Mouse (Mus musculus) embryo, embryonic 9.5 days (tissue): ENCODE measurements around the gene Tbxa2r.
A peak's percentile ranks its signal among the peaks of the same experiment; 100 is the strongest.

Source experiments
- DNase-seq: peaks from one replicate; pipeline ENCODE4 v3.0.0-alpha.2; 2017; ENCODE audit errors: extremely low spot score

Gene Tbxa2r

DNA sequence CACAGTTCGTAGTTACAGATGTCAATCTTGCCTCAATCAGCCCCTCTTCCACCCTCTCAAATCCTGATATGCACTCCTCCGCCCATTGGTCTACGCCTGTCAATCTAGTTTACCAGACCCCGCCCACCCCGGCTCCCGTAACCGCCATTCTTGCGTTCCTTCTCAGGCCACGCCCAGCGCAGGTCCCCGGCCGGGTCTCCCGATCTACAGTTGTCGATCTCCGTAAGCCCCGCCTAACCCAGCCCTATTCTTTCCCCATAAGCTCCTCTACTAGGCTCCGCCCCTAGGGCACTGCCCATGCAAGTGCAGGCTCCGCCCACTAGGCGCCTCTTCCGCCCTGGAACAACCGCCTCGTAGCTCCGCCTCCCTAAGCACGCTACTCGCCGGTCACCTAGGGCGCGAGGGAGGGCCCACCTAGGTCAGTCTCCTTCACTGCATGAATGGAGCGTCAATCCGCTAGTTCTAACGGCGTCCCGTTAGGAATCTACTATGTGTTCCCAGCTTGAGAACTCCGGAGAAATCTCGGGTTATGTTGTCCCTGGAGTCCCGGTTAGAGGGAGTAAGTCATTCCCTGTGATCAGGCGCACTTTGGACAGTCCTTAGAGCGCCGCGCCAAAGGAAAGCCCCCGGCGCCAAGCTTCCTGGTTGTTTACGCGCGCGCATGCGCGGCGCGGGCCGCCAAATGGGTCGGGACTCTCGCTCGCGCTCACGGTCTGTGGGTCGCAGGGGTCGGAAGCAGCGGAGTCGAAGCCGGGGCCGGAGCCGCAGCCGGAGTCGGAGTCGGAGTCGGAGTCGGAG lies 7.8 kb upstream of the Tbxa2r start, which contains the start of gene Cactin:
Gene Cactin (plus strand): TSS at position 554 of the 798 bp plus-strand sequence.
- DNase-seq, result peak; percentile 99

GRCm38 (mm10) chr10:81321436-81321835 lies 7.1 kb upstream of the Tbxa2r start:
- no peak for DNase-seq

DNA sequence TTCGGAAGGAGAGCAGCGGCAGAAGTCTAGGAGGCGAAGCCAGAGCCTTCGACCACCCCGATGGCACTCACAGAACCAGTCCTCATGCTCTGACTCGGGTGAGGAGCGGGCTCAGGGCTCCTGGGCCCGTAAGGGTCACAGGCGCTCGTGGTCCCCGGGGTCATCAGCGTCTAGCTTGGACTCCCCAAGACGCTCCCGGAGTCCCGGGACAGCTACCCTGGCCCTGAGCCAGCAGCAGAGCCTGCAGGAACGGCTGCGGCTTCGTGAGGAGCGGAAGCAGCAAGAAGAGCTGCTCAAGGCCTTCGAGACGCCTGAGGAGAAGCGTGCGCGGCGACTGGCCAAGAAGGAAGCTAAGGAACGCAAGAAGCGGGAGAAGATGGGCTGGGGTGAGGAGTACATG lies 6.1 kb upstream of the Tbxa2r start:
- no peak for DNase-seq

GRCm38 (mm10) chr10:81323141-81323775 lies 5.3 kb upstream of the Tbxa2r start:
- DNase-seq, result no peak

- DNase-seq, result no peak
Observed at GRCm38 (mm10) chr10:81323791-81324530, 4.6 kb upstream of the Tbxa2r start.

GRCm38 (mm10) chr10:81325176-81325575 lies 3.4 kb upstream of the Tbxa2r start:
- DNase-seq, result no peak

- no peak for DNase-seq
Observed at GRCm38 (mm10) chr10:81325781-81326180, 2.8 kb upstream of the Tbxa2r start.

DNA sequence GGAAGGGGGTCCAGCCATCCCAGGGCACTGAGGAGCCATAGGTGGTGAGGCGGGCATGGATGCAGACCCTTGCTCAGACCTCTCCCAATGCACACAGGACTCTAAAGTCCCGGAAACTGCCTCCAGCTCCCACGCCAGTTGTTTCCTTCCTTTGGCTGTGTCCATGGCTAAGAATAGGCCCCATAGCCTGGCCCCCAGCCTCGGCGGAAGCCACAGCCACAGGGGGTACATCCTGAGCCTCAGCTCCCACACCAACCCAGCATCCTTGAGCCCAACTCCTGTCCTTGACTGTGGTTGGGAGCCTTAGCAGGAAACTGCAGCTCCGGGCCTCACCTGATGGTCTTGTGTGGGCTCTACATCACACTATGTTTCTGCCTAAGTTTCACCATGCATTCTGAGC lies 1.7 kb upstream of the Tbxa2r start:
- no peak for DNase-seq

DNA sequence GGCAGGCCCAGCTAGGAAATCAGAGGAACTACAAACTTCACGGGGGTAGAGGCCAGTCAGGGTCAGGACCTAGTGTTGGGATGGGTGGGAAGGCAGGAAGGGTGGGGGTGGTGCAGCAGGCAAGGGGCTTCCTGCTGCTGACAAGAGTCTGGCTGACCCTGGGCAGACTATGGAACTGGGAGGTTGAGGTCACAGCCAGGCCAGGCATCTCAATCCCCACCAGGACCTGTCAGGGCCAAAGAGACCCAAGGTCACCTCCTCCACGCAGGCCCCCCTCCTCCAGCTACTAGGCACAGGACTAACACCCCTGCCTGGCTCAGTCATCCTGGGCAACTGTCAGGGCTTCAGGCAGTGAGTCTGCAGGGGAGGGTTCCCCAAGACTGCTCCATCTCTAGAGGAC lies 572 bp upstream of the Tbxa2r start:
- no peak for DNase-seq

GRCm38 (mm10) chr10:81329194-81329975 lies 854 bp downstream of the Tbxa2r start:
- no peak for DNase-seq

DNA sequence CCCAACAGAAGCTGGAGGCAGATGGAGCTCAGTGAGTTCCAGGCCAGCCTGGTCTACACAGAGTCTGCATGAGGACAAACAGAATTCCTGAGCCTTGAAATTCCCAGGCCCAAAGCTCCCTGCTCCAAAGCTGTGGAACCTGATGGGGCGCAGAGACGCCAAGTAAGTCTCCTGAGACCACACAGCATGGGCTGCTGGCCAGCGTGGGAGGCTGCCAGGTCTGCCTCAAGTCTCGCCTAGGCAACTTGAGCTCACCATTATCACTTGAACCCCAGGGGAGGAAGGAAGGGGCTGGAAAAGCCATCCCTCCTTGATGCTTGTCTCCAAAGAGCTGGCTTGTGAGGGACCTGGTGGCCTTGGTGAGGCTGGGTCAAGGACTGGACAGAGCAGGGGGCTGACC lies 1.5 kb downstream of the Tbxa2r start:
- DNase-seq, result no peak

- DNase-seq, result no peak
Observed at GRCm38 (mm10) chr10:81332277-81332676, 3.7 kb downstream of the Tbxa2r start.

GRCm38 (mm10) chr10:81334324-81334723 lies 5.8 kb downstream of the Tbxa2r start:
- no peak for DNase-seq

DNA sequence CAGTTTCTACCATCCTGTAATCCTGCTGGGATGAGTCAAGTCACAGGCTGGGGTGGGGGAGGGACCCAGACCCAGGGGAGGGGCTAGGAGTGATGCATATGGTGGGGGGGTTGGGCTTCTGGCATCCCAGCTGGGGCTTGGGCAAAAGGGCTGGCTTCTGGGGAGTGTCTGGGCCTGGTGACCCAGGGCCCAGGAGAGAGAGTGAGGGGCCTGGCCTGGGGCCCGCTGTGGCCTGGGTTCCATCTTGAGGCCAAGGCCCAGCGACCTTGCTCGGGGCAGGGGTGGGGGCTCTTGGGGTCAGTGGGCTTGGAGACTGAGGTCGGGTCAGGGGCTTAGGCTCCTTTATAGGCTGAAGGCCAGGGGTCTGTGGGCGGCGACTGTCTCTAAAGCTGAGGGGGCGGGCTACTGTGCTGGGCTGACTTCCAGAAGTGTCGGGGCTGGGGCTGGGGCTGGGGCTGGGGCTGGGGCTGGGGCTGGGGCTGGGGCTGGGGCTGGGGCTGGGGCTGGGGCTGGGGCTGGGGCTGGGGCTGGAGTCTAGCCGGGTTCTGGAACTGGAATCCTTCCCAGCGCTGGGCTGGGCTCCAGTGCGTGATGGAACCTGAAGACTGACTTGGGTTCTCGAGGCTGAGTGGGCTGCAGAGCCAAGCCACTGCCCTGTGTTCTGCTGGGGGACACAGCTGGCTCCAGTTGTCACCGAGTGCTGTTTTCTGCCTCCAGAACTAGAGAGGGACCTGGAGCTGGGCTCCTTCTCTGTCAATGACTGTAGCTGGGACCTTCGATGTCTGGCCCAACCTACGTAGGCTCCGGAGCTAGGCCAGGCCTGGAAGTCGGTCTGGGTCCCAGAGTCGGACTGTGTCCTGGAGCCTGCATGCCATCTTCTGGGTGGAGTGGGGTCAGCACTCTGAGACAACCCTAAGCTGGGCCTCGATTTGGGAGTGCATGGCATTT lies 7.1 kb downstream of the Tbxa2r start:
- DNase-seq, result peak; percentile 74

DNA sequence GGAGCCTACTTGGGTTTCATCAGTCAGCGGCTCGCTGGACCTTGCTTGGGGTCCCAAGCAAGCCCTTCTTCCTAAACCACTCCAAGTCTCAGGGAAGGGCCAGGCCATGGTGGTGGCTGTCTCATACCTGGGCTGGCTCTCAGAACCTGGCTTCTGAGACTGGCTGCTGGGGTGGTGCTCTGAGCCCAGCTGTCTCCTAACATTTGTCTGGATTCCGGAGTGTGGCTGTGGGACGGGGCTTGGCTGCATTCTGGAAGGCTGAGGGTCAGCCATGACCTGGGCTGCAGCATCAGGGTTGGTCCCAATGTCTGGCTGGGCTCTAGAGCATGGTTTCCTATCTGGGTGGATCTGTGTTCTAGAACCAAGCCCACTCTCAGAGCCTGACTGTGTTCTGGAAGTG lies 8.0 kb downstream of the Tbxa2r start:
- no peak for DNase-seq

GRCm38 (mm10) chr10:81340551-81341332 lies 12.2 kb downstream of the Tbxa2r start:
- DNase-seq, result no peak

DNA sequence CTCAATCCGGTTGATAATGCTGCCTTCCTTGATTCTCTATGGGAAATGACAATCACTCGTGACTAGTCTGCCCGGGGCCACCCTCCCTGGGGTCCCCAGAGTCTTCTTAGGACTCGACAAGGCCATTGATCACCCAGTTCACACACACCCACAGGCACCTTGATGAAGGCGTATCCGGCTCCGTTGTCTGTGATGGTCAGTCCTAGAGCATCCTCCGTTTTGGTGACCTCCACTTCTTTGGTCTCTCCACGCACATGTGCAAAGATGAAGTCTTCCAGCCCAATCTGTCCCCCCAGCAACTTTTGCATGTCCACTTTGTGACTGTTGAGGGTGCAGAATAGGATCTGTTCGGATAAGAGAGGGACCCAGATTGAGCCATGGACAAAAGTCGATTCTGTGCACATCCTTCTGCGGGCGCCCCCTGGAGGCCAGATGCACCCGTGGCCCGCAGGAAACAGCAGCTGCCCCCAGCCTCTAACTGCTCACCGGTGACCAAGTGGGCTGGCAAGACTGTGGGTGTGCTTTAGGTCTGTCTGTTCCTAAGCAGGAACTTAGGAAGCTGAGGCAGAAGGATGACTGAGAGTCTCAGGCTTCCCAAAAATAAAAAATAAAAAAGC lies 12.9 kb downstream of the Tbxa2r start:
- DNase-seq, result peak; percentile 68

GRCm38 (mm10) chr10:81342686-81343505 lies 14.4 kb downstream of the Tbxa2r start, which contains the start of gene Gipc3:
Gene Gipc3, minus strand, starts transcription at chr10:81343266.
- DNase-seq, result no peak
